Mouse (Mus musculus): Measurements from ENCODE around the gene Ets1.

DNA sequence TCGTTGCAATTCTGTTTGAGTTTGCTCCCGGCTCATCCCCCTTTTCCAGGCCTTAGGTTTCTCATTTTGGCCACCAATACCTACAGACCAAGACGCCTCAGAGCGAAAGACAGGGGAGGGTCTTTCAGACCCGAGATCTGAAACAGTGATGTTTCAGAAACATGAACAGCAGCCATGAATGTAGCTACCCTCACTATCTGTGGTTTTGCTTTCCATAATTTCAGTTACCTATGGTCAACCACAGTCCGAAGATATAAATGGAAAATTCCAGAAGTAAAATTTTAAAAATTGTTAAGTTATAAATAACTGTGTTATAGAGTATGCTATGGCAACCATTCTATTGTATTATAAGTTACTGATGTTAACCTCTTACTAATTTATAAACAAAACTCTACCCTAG, 20.6 kb upstream of the Ets1 start:
- TF ChIP-seq CTCF (IDR thresholded peaks at IDR 0.05): no peak
- TF ChIP-seq EP300 (IDR thresholded peaks at IDR 0.05): no peak
